Mouse (Mus musculus) forebrain, embryonic 11.5 days (tissue): ENCODE data around the gene Tspan31. TPM values are rescaled to one million over a fixed set of nuclear protein-coding genes. Genes with fewer than 3 reads are reported as not detected.

Experiments used
- ATAC-seq: fragments of 200-750 bp; cut with Nextera tagmentation; replicated peaks from 2 replicates; pipeline ENCODE4 v1.8.0; 2017; ENCODE audit warnings: moderate TSS enrichment; ENCODE audit not compliant: low FRiP score
- DNase-seq: peaks from one replicate; pipeline ENCODE4 v3.0.0-alpha.2; 2017; ENCODE audit warnings: low spot score
- H3K27ac ChIP-seq: fragments of 300-500 bp; sonication (generic); 2 replicates; pipeline ENCODE4 v1.5.1; 2014; ENCODE audit warnings: low read depth, low read length
- H3K27me3 ChIP-seq: fragments of 300-500 bp; sonication (generic); 2 replicates; pipeline ENCODE4 v1.6.1; 2014; ENCODE audit warnings: mild to moderate bottlenecking, low read length, mixed read lengths; ENCODE audit not compliant: control insufficient read depth, insufficient read depth
- H3K36me3 ChIP-seq: fragments of 300-500 bp; sonication (generic); 2 replicates; pipeline ENCODE4 v1.6.1; 2014; ENCODE audit warnings: mild to moderate bottlenecking, low read length, moderate library complexity, mixed read lengths; ENCODE audit not compliant: control insufficient read depth, insufficient read depth
- H3K4me1 ChIP-seq: fragments of 300-500 bp; sonication (generic); replicated peaks from 2 replicates; pipeline ENCODE4 v1.6.1; 2014; ENCODE audit warnings: low read length, mixed read lengths; ENCODE audit not compliant: control insufficient read depth, insufficient read depth
- H3K4me2 ChIP-seq: fragments of 300-500 bp; sonication (generic); 2 replicates; pipeline ENCODE4 v1.6.1; 2014; ENCODE audit warnings: low read depth, mild to moderate bottlenecking, low read length, moderate library complexity, mixed read lengths; ENCODE audit not compliant: severe bottlenecking
- H3K4me3 ChIP-seq: fragments of 300-500 bp; sonication (generic); 2 replicates; pipeline ENCODE4 v1.5.1; 2014; ENCODE audit warnings: low read depth, low read length
- H3K9ac ChIP-seq: fragments of 300-500 bp; sonication (generic); 2 replicates; pipeline ENCODE4 v1.6.1; 2014; ENCODE audit warnings: low read length
- H3K9me3 ChIP-seq: fragments of 300-500 bp; sonication (generic); 2 replicates; pipeline ENCODE4 v1.6.1; 2016; ENCODE audit warnings: low read length, mixed read lengths; ENCODE audit not compliant: control insufficient read depth
- WGBS: fragments of 180-500 bp; shearing (Covaris S2); extraction: QIAGEN DNeasy Blood & Tissue Kit; methylation state at CpG from one replicate; pipeline ENCODE4 v1.1.7; 2014; 5-methylcytosine and 5-hydroxymethylcytosine counted together
- polyA plus RNA-seq: library from polyadenylated mRNA; unstranded; fragments of >200 nt; fragmentation: Nextera tagmentation; extraction: Ambion mirVana; gene quantifications from 2 replicates; pipeline ENCODE4 v1.2.1, GENCODE M21; 2014

Gene Tspan31
- polyA plus RNA-seq, 1 experiment from 2014 or later, result 159 TPM

GRCm38 (mm10) chr10:127040569-127041214 is 29.4 kb downstream of the Tspan31 start:
- DNase-seq (no peak), ATAC-seq (0 out of 2 replicates have a peak, but pooled peaks have one; percentile 17)
- WGBS, result under 1% methylated on average over 20 of the region's 20 CpGs
- Histone ChIP-seq H3K9me3 (no peaks in the 10 kb centered on the region), H3K9ac (peak overlapping the region; percentile 58), H3K27ac (no peak overlapping the region), H3K36me3 (no peaks in the 10 kb centered on the region), H3K4me1 (0 out of 2 replicates have a peak, but pooled peaks cover 2% of the 10 kb centered on the region), H3K27me3 (peaks cover 2% of the 10 kb centered on the region; the same call in 1 of the 2 replicates), H3K4me3 (peak overlapping the region; percentile 69), H3K4me2 (peak overlapping the region; percentile 99)

- Histone ChIP-seq H3K9ac (no peak overlapping the region), H3K36me3 (no peaks in the 10 kb centered on the region), H3K4me3 (no peak overlapping the region), H3K9me3 (no peaks in the 10 kb centered on the region), H3K27ac (no peak overlapping the region), H3K27me3 (peaks cover 2% of the 10 kb centered on the region; the same call in 1 of the 2 replicates), H3K4me1 (no peaks in the 10 kb centered on the region), H3K4me2 (no peak overlapping the region)
- DNase-seq (no peak), ATAC-seq (no peak)
- WGBS, result 72% methylated on average over 12 of the region's 12 CpGs
Measured at GRCm38 (mm10) chr10:127037641-127038040, 32.4 kb downstream of the Tspan31 start.

GRCm38 (mm10) chr10:127036273-127036672 is 33.8 kb downstream of the Tspan31 start:
- DNase-seq (no peak), ATAC-seq (no peak)
- no peaks in the 10 kb centered on the region for H3K4me1 ChIP-seq
- H3K9me3 ChIP-seq, result no peaks in the 10 kb centered on the region
- H3K9ac ChIP-seq, result no peak overlapping the region
- no peak overlapping the region for H3K4me3 ChIP-seq
- peaks cover 2% of the 10 kb centered on the region; the same call in 1 of the 2 replicates for H3K27me3 ChIP-seq
- H3K27ac ChIP-seq, result no peak overlapping the region
- WGBS, result 84% methylated on average over 12 of the region's 12 CpGs
- no peak overlapping the region for H3K4me2 ChIP-seq
- no peaks in the 10 kb centered on the region for H3K36me3 ChIP-seq

GRCm38 (mm10) chr10:127033301-127033741 is 36.7 kb downstream of the Tspan31 start:
- Histone ChIP-seq H3K36me3 (no peaks in the 10 kb centered on the region; the same call in 1 of the 2 replicates), H3K4me3 (no peak overlapping the region), H3K9me3 (no peaks in the 10 kb centered on the region), H3K27me3 (no peaks in the 10 kb centered on the region), H3K4me1 (peaks cover 4% of the 10 kb centered on the region), H3K4me2 (no peak overlapping the region), H3K9ac (no peak overlapping the region), H3K27ac (no peak overlapping the region)
- WGBS, result 83% methylated on average over 8 of the region's 8 CpGs
- no peak for DNase-seq
- ATAC-seq, result no peak

- peak within 1 kb of the TSS; percentile 59 for H3K4me3 ChIP-seq
- peak within 1 kb of the TSS; percentile 66; the same call in 1 of the 2 replicates for H3K27ac ChIP-seq
- peak; percentile 94 for DNase-seq
- H3K9me3 ChIP-seq, result no peaks in the 10 kb centered on the region
- H3K9ac ChIP-seq, result peak within 1 kb of the TSS; percentile 93
- WGBS, result 6% methylated on average over 55 of the region's 56 CpGs
- peak; percentile 86 for ATAC-seq
- no peaks in the 10 kb centered on the region for H3K27me3 ChIP-seq
- peaks cover 2% of the 10 kb centered on the region; the same call in 1 of the 2 replicates for H3K36me3 ChIP-seq
- H3K4me2 ChIP-seq, result peak within 1 kb of the TSS; percentile 79
- peaks cover 4% of the 10 kb centered on the region for H3K4me1 ChIP-seq
Measured at GRCm38 (mm10) chr10:127030336-127031296, 39.4 kb downstream of the Tspan31 start, which contains the start of gene Tsfm. Gene Tsfm (minus strand): TSS chr10:127030840.

- no peaks in the 10 kb centered on the region; the same call in 1 of the 2 replicates for H3K36me3 ChIP-seq
- DNase-seq (no peak), ATAC-seq (no peak)
- no peak overlapping the region for H3K4me2 ChIP-seq
- H3K27me3 ChIP-seq, result no peaks in the 10 kb centered on the region
- no peak overlapping the region for H3K27ac ChIP-seq
- 81% methylated on average over 16 of the region's 16 CpGs for WGBS
- H3K4me1 ChIP-seq, result no peaks in the 10 kb centered on the region
- H3K9ac ChIP-seq, result no peak overlapping the region
- H3K9me3 ChIP-seq, result no peaks in the 10 kb centered on the region
- H3K4me3 ChIP-seq, result no peak overlapping the region
Measured at GRCm38 (mm10) chr10:127018422-127018821, 51.6 kb downstream of the Tspan31 start.

Other genes with a start within 250 kb of the Tspan31 start
- gene Atp23, start 168.9 kb downstream of the Tspan31 start, polyA plus RNA-seq, result 15.5 and 23.2 TPM in 2 replicates
- 58.8 and 63.2 TPM in 2 replicates for gene Ctdsp2, start 91.5 kb downstream of the Tspan31 start, polyA plus RNA-seq
- gene Avil, start 69.6 kb downstream of the Tspan31 start, polyA plus RNA-seq, result 0.08 and 0.32 TPM in 2 replicates
- gene Tsfm, start 39.4 kb downstream of the Tspan31 start, polyA plus RNA-seq, result 91.2 and 93.8 TPM in 2 replicates
- gene Mettl1, start 28.9 kb downstream of the Tspan31 start, polyA plus RNA-seq, result 42.5 and 44.0 TPM in 2 replicates
- gene Eef1akmt3, start 28.8 kb downstream of the Tspan31 start, polyA plus RNA-seq, result 0.11 TPM in 1 of 2 replicates, not detected in the other
- gene Cyp27b1, start 22.0 kb downstream of the Tspan31 start, polyA plus RNA-seq, result 0.23 TPM in 1 of 2 replicates, not detected in the other
- 2.7 and 3.7 TPM in 2 replicates for gene March9, start 10.1 kb downstream of the Tspan31 start, polyA plus RNA-seq
- 2,945 and 3,022 TPM in 2 replicates for gene Cdk4, start 6.7 kb downstream of the Tspan31 start, polyA plus RNA-seq
- gene Agap2, start 5.0 kb upstream of the Tspan31 start, polyA plus RNA-seq, result 0.47 and 0.64 TPM in 2 replicates
- gene Os9, start 50.9 kb upstream of the Tspan31 start, polyA plus RNA-seq, result 51.1 and 57.9 TPM in 2 replicates
- 7.8 and 8.4 TPM in 2 replicates for gene B4galnt1, start 95.0 kb upstream of the Tspan31 start, polyA plus RNA-seq
- gene Slc26a10, start 110.4 kb upstream of the Tspan31 start, polyA plus RNA-seq, result 0.93 and 1.1 TPM in 2 replicates
- gene Arhgef25, start 119.8 kb upstream of the Tspan31 start, polyA plus RNA-seq, result 31.6 and 33.5 TPM in 2 replicates
- gene Dtx3, start 125.5 kb upstream of the Tspan31 start, polyA plus RNA-seq, result 157 and 170 TPM in 2 replicates
- gene Pip4k2c, start 141.3 kb upstream of the Tspan31 start, polyA plus RNA-seq, result 16.4 and 17.2 TPM in 2 replicates
- gene Kif5a, start 193.1 kb upstream of the Tspan31 start, polyA plus RNA-seq, result 21.7 and 23.6 TPM in 2 replicates
- gene Dctn2, start 196.1 kb upstream of the Tspan31 start, polyA plus RNA-seq, result 202 and 207 TPM in 2 replicates
- gene Mbd6, start 218.8 kb upstream of the Tspan31 start, polyA plus RNA-seq, result 22.6 and 24.0 TPM in 2 replicates
- 191 and 195 TPM in 2 replicates for gene Mars, start 241.5 kb upstream of the Tspan31 start, polyA plus RNA-seq